ENCODE assay signal across 10 mouse cellular contexts in the genomic region with DNA sequence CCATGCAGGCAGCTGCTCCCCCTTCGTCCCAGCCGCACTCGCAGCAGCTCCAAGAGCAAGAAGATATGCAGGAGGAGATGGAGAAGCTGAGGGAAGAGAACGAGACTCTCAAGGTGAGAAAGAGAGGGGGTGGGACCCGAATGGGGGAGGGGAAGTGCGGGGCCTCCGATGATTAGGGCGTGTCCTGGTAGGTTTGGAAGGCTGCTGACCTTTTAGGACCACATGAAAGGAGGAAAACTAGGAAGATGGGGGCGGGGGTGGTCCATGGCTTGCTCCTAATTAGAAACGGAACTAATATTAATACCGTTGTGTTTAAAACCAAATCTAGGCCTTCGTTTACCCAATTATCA. TPM values are rescaled to one million over a fixed set of nuclear protein-coding genes. Genes with fewer than 3 reads are reported as not detected.
DNase-seq lines count a peak whose midpoint lies in the region; ATAC-seq and TF ChIP-seq lines count a peak whose summit lies in the region.
"Had no signal": no experiment of that assay in that cellular context is flagged by ENCODE, and none has a peak within 500 bp of the region (broad histone marks: within the 10 kb centered on the region; RNA-seq: fewer than 3 reads in every experiment).

No protein-coding gene starts in this region.

- no peaks in the 10 kb centered on the region for H3K36me3 ChIP-seq in lung, embryonic 15.5 days
- no peaks in the 10 kb centered on the region for H3K36me3 ChIP-seq in limb, embryonic 11.5 days (ENCODE audit: control insufficient read depth, insufficient read depth, low read length)
- no peaks in the 10 kb centered on the region for H3K36me3 ChIP-seq in stomach, embryonic 14.5 days (ENCODE audit: control insufficient read depth, insufficient read depth, low read length)

- no peak for TF ChIP-seq CTCF in embryonic fibroblast, embryonic 13.5 days (IDR thresholded peaks at IDR 0.05; ENCODE audit: borderline replicate concordance, insufficient read depth, low read length)

- peak overlapping the region; percentile 42 for H3K4me3 ChIP-seq in lung, embryonic 15.5 days
- peak overlapping the region; percentile 34; the same call in 1 of the 2 replicates for H3K4me3 ChIP-seq in embryonic fibroblast, embryonic 13.5 days (ENCODE audit: insufficient read depth, low read length)
- H3K4me3 ChIP-seq in limb, embryonic 11.5 days (ENCODE audit: low read depth, low read length) = peak overlapping the region; percentile 52
- peak overlapping the region; percentile 33 for H3K4me3 ChIP-seq in stomach, embryonic 14.5 days (ENCODE audit: low read depth, low read length)

- H3K4me2 ChIP-seq in lung, embryonic 15.5 days = peak overlapping the region; percentile 91
- peak overlapping the region; percentile 97 for H3K4me2 ChIP-seq in limb, embryonic 11.5 days (ENCODE audit: low read depth, severe bottlenecking)
- peak overlapping the region; percentile 56 for H3K4me2 ChIP-seq in stomach, embryonic 14.5 days (replicated peaks; ENCODE audit: low read depth, low read length)

- TF ChIP-seq POLR2A in embryonic fibroblast, embryonic 13.5 days (IDR thresholded peaks at IDR 0.05; ENCODE audit: low read depth, low read length) = no peak

- H3K9ac ChIP-seq in lung, embryonic 15.5 days = no peak overlapping the region
- H3K9ac ChIP-seq in limb, embryonic 11.5 days (ENCODE audit: low read length) = no peak overlapping the region
- no peak overlapping the region for H3K9ac ChIP-seq in stomach, embryonic 14.5 days (replicated peaks; ENCODE audit: low read depth, low read length)

- H3K27me3 ChIP-seq in lung, embryonic 15.5 days = peaks cover 57% of the 10 kb centered on the region
- H3K27me3 ChIP-seq in limb, embryonic 11.5 days (ENCODE audit: control insufficient read depth, insufficient read depth, low read length) = peaks cover 36% of the 10 kb centered on the region
- peaks cover 29% of the 10 kb centered on the region for H3K27me3 ChIP-seq in stomach, embryonic 14.5 days (ENCODE audit: control insufficient read depth, insufficient read depth, low read length)

- no peak for ATAC-seq in lung, embryonic 15.5 days (ENCODE audit: borderline replicate concordance, extremely low read depth, low FRiP score, low TSS enrichment)
- no peak for ATAC-seq in limb, embryonic 11.5 days (ENCODE audit: insufficient number of reproducible peaks, low FRiP score, low TSS enrichment, low read depth)
- ATAC-seq in stomach, embryonic 14.5 days (ENCODE audit: insufficient number of reproducible peaks, insufficient read depth, low FRiP score, low read depth) = no peak
- no peak for ATAC-seq in megakaryocyte progenitor cell, adult 5-6 weeks (replicated peaks; ENCODE audit: poor library complexity)

- H3K9me3 ChIP-seq in lung, embryonic 15.5 days = no peaks in the 10 kb centered on the region
- H3K9me3 ChIP-seq in limb, embryonic 11.5 days (ENCODE audit: control insufficient read depth, low read length) = no peaks in the 10 kb centered on the region
- H3K9me3 ChIP-seq in stomach, embryonic 14.5 days (ENCODE audit: control insufficient read depth, low read depth, low read length) = no peaks in the 10 kb centered on the region

- 1% methylated on average over 12 of the region's 12 CpGs for WGBS in lung, embryonic 15.5 days
- 0% methylated on average over 12 of the region's 12 CpGs for WGBS in limb, embryonic 11.5 days
- under 1% methylated on average over 12 of the region's 12 CpGs for WGBS in stomach, embryonic 14.5 days

- no peak for DNase-seq in lung, postnatal 25 days (ENCODE audit: low spot score)
- no peak for DNase-seq in limb, embryonic 11.5 days (ENCODE audit: low spot score)
- no peak for DNase-seq in gastrocnemius, postnatal 10 days
- no peak for DNase-seq in spleen, adult 12 weeks (ENCODE audit: low spot score)

- no peak overlapping the region for H3K27ac ChIP-seq in lung, embryonic 15.5 days
- H3K27ac ChIP-seq in embryonic fibroblast, embryonic 13.5 days (ENCODE audit: insufficient read depth, low read length) = no peak overlapping the region
- no peak overlapping the region for H3K27ac ChIP-seq in limb, embryonic 11.5 days (replicated peaks; ENCODE audit: low read depth, low read length)
- H3K27ac ChIP-seq in stomach, embryonic 14.5 days (ENCODE audit: low read length) = no peak overlapping the region

- peaks cover 7% of the 10 kb centered on the region for H3K4me1 ChIP-seq in lung, embryonic 15.5 days
- no peaks in the 10 kb centered on the region for H3K4me1 ChIP-seq in embryonic fibroblast, embryonic 13.5 days (ENCODE audit: control insufficient read depth, insufficient read depth, low read length)
- peaks cover 4% of the 10 kb centered on the region; the same call in 1 of the 2 replicates for H3K4me1 ChIP-seq in limb, embryonic 11.5 days (ENCODE audit: control insufficient read depth, insufficient read depth, low read length)
- peaks cover 11% of the 10 kb centered on the region; the same call in 1 of the 2 replicates for H3K4me1 ChIP-seq in stomach, embryonic 14.5 days (ENCODE audit: control insufficient read depth, insufficient read depth, low read length)

RNA-seq across cellular contexts. Expression of gene Soga3, which starts 4.0 kb away (rescaled TPM):
- polyA plus RNA-seq in lung, embryonic 15.5 days (2015; fragmentation: Nextera tagmentation; extraction: Ambion mirVana) = 0.23 and 0.49 TPM in 2 replicates
- 0.44 TPM in 1 of 2 replicates, not detected in the other for polyA plus RNA-seq in embryonic fibroblast, embryonic 13.5 days (2011; ENCODE audit: insufficient read length, low read depth, missing spikeins)
- polyA plus RNA-seq in limb, embryonic 11.5 days (2014; fragmentation: Nextera tagmentation; extraction: Ambion mirVana) = 0.33 and 0.67 TPM in 2 replicates
- 3.2 and 5.7 TPM in 2 replicates for polyA plus RNA-seq in stomach, embryonic 14.5 days (2014; fragmentation: Nextera tagmentation; extraction: Ambion mirVana)
- total RNA-seq in gastrocnemius, postnatal 10 days (2021) = under 1 TPM; 0.16 to 0.56 TPM
- not detected in 2 replicates for total RNA-seq in megakaryocyte progenitor cell, adult 5-6 weeks (2015)
- not detected in 2 replicates for total RNA-seq in megakaryocyte progenitor cell, adult 5-6 weeks (2017)
- total RNA-seq: neutrophil, adult 5-6 weeks had no signal

RNA-seq across cellular contexts. Expression of gene Gm49353, which starts 51.1 kb away (rescaled TPM):
- polyA plus RNA-seq in lung, embryonic 15.5 days (2015; fragmentation: Nextera tagmentation; extraction: Ambion mirVana) = 0.31 TPM in 1 of 2 replicates, not detected in the other
- polyA plus RNA-seq in embryonic fibroblast, embryonic 13.5 days (2011; ENCODE audit: insufficient read length, low read depth, missing spikeins) = not detected in 2 replicates
- polyA plus RNA-seq in limb, embryonic 11.5 days (2014; fragmentation: Nextera tagmentation; extraction: Ambion mirVana) = not detected in 2 replicates
- polyA plus RNA-seq in stomach, embryonic 14.5 days (2014; fragmentation: Nextera tagmentation; extraction: Ambion mirVana) = 1.1 and 1.2 TPM in 2 replicates
- total RNA-seq in gastrocnemius, postnatal 10 days (2021) = under 1 TPM in 1 of 2 experiments, not detected in 1; 0.52 TPM
- total RNA-seq in megakaryocyte progenitor cell, adult 5-6 weeks (2015) = not detected in 2 replicates
- total RNA-seq in megakaryocyte progenitor cell, adult 5-6 weeks (2017) = not detected in 2 replicates
- total RNA-seq: neutrophil, adult 5-6 weeks had no signal
- polyA plus RNA-seq: gonadal fat pad, adult 2 months had no signal
